Mouse (Mus musculus) C2C12 (cell line): ENCODE measurements around the gene Fgf14.

ENCODE experiments used
- CTCF ChIP-seq: IDR thresholded peaks from one replicate; pipeline ENCODE4 v1.5.1; 2011; ENCODE audit not compliant: control insufficient read depth, insufficient read depth, insufficient read length
- MAX ChIP-seq: IDR thresholded peaks from one replicate; pipeline ENCODE4 v1.6.1; 2011; ENCODE audit warnings: mild to moderate bottlenecking, control low read depth
- USF1 ChIP-seq: IDR thresholded peaks from one replicate; pipeline ENCODE4 v1.6.1; 2011; ENCODE audit warnings: low read depth, mild to moderate bottlenecking, control low read depth, moderate library complexity

GRCm38 (mm10) chr14:124474066-124474667 is 202.8 kb downstream of the Fgf14 start:
- TF ChIP-seq MAX (no peak), USF1 (no peak), CTCF (no peak)
